Mouse (Mus musculus) thymus, postnatal 36 days (tissue): ENCODE data around the gene 4930432M17Rik.

Experiments
- DNase-seq, 2 experiments: peaks; one replicate each; pipeline ENCODE4 v3.0.0; 2022; ENCODE audit warnings: mixed read lengths in 2 of 2

4930432M17Rik gene

GRCm38 (mm10) chr3:121712222-121712621 is 41.7 kb downstream of the 4930432M17Rik start:
- DNase-seq, result no peak

- DNase-seq, result no peak
These were observed 42.7 kb downstream of the 4930432M17Rik start for GRCm38 (mm10) chr3:121713151-121713701.

- DNase-seq, result no peak
These were observed 43.3 kb downstream of the 4930432M17Rik start for GRCm38 (mm10) chr3:121713816-121714215.

GRCm38 (mm10) chr3:121714461-121714860 is 43.9 kb downstream of the 4930432M17Rik start:
- no peak for DNase-seq

- no peak for DNase-seq
These were observed 44.8 kb downstream of the 4930432M17Rik start for GRCm38 (mm10) chr3:121715336-121715735.

GRCm38 (mm10) chr3:121715741-121716459 is 45.3 kb downstream of the 4930432M17Rik start:
- no peak for DNase-seq

- no peak for DNase-seq
These were observed 45.9 kb downstream of the 4930432M17Rik start for GRCm38 (mm10) chr3:121716480-121716879.

- no peak for DNase-seq
These were observed 48.1 kb downstream of the 4930432M17Rik start for GRCm38 (mm10) chr3:121718679-121719078.

- no peak for DNase-seq
These were observed 49.1 kb downstream of the 4930432M17Rik start for GRCm38 (mm10) chr3:121719701-121720100.

GRCm38 (mm10) chr3:121720801-121721690 is 50.5 kb downstream of the 4930432M17Rik start:
- DNase-seq, result no peak

- no peak for DNase-seq
These were observed 51.1 kb downstream of the 4930432M17Rik start for GRCm38 (mm10) chr3:121721691-121722070.

GRCm38 (mm10) chr3:121722971-121723844 is 52.6 kb downstream of the 4930432M17Rik start, which contains the start of gene F3:
F3 (plus strand) TSS chr3:121723537.
- peak; percentile 68 for DNase-seq

- no peak for DNase-seq
These were observed 53.5 kb downstream of the 4930432M17Rik start for GRCm38 (mm10) chr3:121723968-121724524.

GRCm38 (mm10) chr3:121724553-121724952 is 54.0 kb downstream of the 4930432M17Rik start:
- no peak for DNase-seq

- no peak for DNase-seq
These were observed 55.1 kb downstream of the 4930432M17Rik start for GRCm38 (mm10) chr3:121725651-121726050.

GRCm38 (mm10) chr3:121729678-121730077 is 59.1 kb downstream of the 4930432M17Rik start:
- DNase-seq, result no peak
